Mouse (Mus musculus): ENCODE data around the gene Tfip11. TPM values are rescaled to one million over a fixed set of nuclear protein-coding genes. Genes with fewer than 3 reads are reported as not detected.

Gene Tfip11
- polyA plus RNA-seq, 1 experiment from 2014 or later: 19.8 TPM

DNA sequence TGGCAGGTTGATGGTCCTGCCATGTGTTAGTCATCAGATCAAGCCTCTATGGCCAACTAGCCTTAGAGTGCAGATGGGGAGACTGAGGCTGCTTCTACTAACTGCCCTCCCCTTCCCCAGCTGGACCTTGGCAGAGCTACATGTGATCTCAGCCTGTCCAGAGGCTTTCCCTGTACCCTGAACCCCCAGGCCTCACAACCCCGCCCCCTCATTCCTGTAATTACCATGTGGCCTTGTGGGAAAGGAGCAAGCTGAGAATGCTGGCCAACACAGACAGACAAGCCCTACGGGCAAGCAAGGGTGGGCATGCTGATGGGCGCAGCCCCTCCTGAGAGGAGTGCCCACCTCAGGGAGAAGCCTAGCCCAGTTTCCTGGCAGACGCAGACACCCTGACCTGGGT, 31.5 kb upstream of the Tfip11 start:
- no peak for TF ChIP-seq CTCF (IDR thresholded peaks at IDR 0.05; ENCODE audit: low read depth)
- peaks cover 21% of the 10 kb centered on the region for H3K4me1 ChIP-seq (replicated peaks; ENCODE audit: insufficient read depth, low read length)
- ATAC-seq (replicated peaks; ENCODE audit: low FRiP score, low read depth) (no peak), DNase-seq (ENCODE audit: low spot score) (no peak)
- H3K27me3 ChIP-seq (ENCODE audit: insufficient read depth, low read length): no peaks in the 10 kb centered on the region
- 68% methylated on average over 4 of the region's 4 CpGs for WGBS
- no peak overlapping the region for H3K9ac ChIP-seq (ENCODE audit: low read depth, low read length)
- H3K4me3 ChIP-seq (replicated peaks; ENCODE audit: low read depth, low read length): no peak overlapping the region
- H3K27ac ChIP-seq: no peak overlapping the region
- H3K4me2 ChIP-seq (ENCODE audit: low read length): no peak overlapping the region
- H3K9me3 ChIP-seq (replicated peaks; ENCODE audit: low read length): no peaks in the 10 kb centered on the region
- H3K36me3 ChIP-seq (ENCODE audit: insufficient read depth, low read length): no peaks in the 10 kb centered on the region

DNA sequence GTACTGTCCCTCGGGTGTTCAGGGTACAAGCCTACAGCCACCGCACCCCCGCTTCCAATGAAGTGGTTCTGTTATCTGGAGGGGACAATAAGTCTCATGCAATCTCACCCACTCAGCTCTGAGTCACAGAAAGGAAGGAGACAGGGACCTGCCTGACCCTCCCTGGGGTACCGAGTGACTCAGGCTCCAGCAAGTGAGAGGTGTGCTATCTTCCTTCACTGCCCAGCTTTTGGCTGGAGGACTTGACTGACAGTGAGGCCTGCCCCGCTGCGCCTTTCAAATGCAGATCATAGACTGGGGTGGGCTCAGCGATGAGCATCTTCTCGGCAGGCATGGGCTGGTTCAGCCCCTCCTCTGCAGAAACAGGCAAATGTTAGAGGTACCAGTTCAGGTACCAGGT, 31.0 kb upstream of the Tfip11 start:
- ATAC-seq (replicated peaks; ENCODE audit: low FRiP score, low read depth): no peak
- Histone ChIP-seq H3K4me2 (ENCODE audit: low read length) (no peak overlapping the region), H3K27ac (no peak overlapping the region), H3K9ac (ENCODE audit: low read depth, low read length) (no peak overlapping the region), H3K36me3 (ENCODE audit: insufficient read depth, low read length) (no peaks in the 10 kb centered on the region), H3K27me3 (ENCODE audit: insufficient read depth, low read length) (no peaks in the 10 kb centered on the region), H3K4me1 (replicated peaks; ENCODE audit: insufficient read depth, low read length) (peaks cover 21% of the 10 kb centered on the region), H3K4me3 (replicated peaks; ENCODE audit: low read depth, low read length) (no peak overlapping the region), H3K9me3 (replicated peaks; ENCODE audit: low read length) (no peaks in the 10 kb centered on the region)
- DNase-seq (ENCODE audit: low spot score): no peak
- TF ChIP-seq CTCF (IDR thresholded peaks at IDR 0.05; ENCODE audit: low read depth): no peak
- 55% methylated on average over 8 of the region's 8 CpGs for WGBS

GRCm38 (mm10) chr5:112295564-112295963, 30.6 kb upstream of the Tfip11 start:
- Histone ChIP-seq H3K4me1 (replicated peaks; ENCODE audit: insufficient read depth, low read length) (peaks cover 21% of the 10 kb centered on the region), H3K9ac (ENCODE audit: low read depth, low read length) (no peak overlapping the region), H3K27ac (no peak overlapping the region), H3K4me3 (replicated peaks; ENCODE audit: low read depth, low read length) (no peak overlapping the region), H3K4me2 (ENCODE audit: low read length) (no peak overlapping the region), H3K27me3 (ENCODE audit: insufficient read depth, low read length) (no peaks in the 10 kb centered on the region), H3K9me3 (replicated peaks; ENCODE audit: low read length) (no peaks in the 10 kb centered on the region), H3K36me3 (ENCODE audit: insufficient read depth, low read length) (no peaks in the 10 kb centered on the region)
- WGBS: 72% methylated on average over 8 of the region's 8 CpGs
- ATAC-seq (replicated peaks; ENCODE audit: low FRiP score, low read depth) (no peak), DNase-seq (ENCODE audit: low spot score) (no peak)
- no peak for TF ChIP-seq CTCF (IDR thresholded peaks at IDR 0.05; ENCODE audit: low read depth)

- no peak for DNase-seq (ENCODE audit: low spot score)
- TF ChIP-seq CTCF (IDR thresholded peaks at IDR 0.05; ENCODE audit: low read depth): no peak
- no peak for ATAC-seq (replicated peaks; ENCODE audit: low FRiP score, low read depth)
- no peaks in the 10 kb centered on the region for H3K27me3 ChIP-seq (ENCODE audit: insufficient read depth, low read length)
- H3K4me3 ChIP-seq (replicated peaks; ENCODE audit: low read depth, low read length): no peak overlapping the region
- H3K9ac ChIP-seq (ENCODE audit: low read depth, low read length): no peak overlapping the region
- 57% methylated on average over 6 of the region's 6 CpGs for WGBS
- H3K4me2 ChIP-seq (ENCODE audit: low read length): no peak overlapping the region
- H3K4me1 ChIP-seq (replicated peaks; ENCODE audit: insufficient read depth, low read length): peaks cover 18% of the 10 kb centered on the region
- no peaks in the 10 kb centered on the region for H3K9me3 ChIP-seq (replicated peaks; ENCODE audit: low read length)
- H3K36me3 ChIP-seq (ENCODE audit: insufficient read depth, low read length): no peaks in the 10 kb centered on the region
- H3K27ac ChIP-seq: peak overlapping the region; percentile 13; the same call in 1 of the 2 replicates
Measured at GRCm38 (mm10) chr5:112296404-112297181, 29.6 kb upstream of the Tfip11 start.

DNA sequence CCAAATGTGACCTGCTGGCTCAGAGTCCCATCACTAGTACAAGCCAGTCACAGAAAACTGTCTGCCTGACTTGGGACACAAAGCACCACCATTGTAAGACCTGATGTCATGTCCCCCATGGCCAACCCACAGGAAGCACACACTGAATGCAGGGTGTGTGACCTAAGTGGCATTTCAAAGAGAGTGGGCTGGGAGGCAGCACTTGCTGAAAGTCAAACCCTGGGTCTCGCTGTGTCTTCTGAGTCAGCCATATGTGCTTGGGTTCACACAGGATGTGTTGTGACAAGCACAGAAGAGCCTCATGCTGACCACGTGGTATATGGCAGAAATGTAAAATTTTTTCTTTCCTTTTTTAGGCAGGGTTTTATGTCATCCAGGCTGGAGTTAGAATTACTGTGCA, 28.9 kb upstream of the Tfip11 start:
- H3K4me2 ChIP-seq (ENCODE audit: low read length): no peak overlapping the region
- H3K4me3 ChIP-seq (replicated peaks; ENCODE audit: low read depth, low read length): no peak overlapping the region
- H3K9me3 ChIP-seq (replicated peaks; ENCODE audit: low read length): no peaks in the 10 kb centered on the region
- peaks cover 13% of the 10 kb centered on the region for H3K4me1 ChIP-seq (replicated peaks; ENCODE audit: insufficient read depth, low read length)
- H3K36me3 ChIP-seq (ENCODE audit: insufficient read depth, low read length): no peaks in the 10 kb centered on the region
- DNase-seq (ENCODE audit: low spot score) (no peak), ATAC-seq (replicated peaks; ENCODE audit: low FRiP score, low read depth) (no peak)
- no peak for TF ChIP-seq CTCF (IDR thresholded peaks at IDR 0.05; ENCODE audit: low read depth)
- 62% methylated on average over 2 of the region's 2 CpGs for whole genome bisulfite sequencing
- no peaks in the 10 kb centered on the region for H3K27me3 ChIP-seq (ENCODE audit: insufficient read depth, low read length)
- peak overlapping the region; percentile 13; the same call in 1 of the 2 replicates for H3K27ac ChIP-seq
- no peak overlapping the region for H3K9ac ChIP-seq (ENCODE audit: low read depth, low read length)

GRCm38 (mm10) chr5:112298226-112298988, 27.8 kb upstream of the Tfip11 start:
- Histone ChIP-seq H3K36me3 (ENCODE audit: insufficient read depth, low read length) (no peaks in the 10 kb centered on the region), H3K4me1 (replicated peaks; ENCODE audit: insufficient read depth, low read length) (peaks cover 11% of the 10 kb centered on the region; the same call in 1 of the 2 replicates), H3K9ac (ENCODE audit: low read depth, low read length) (no peak overlapping the region), H3K27me3 (ENCODE audit: insufficient read depth, low read length) (no peaks in the 10 kb centered on the region), H3K27ac (peak overlapping the region; percentile 28; the same call in 1 of the 2 replicates), H3K4me2 (ENCODE audit: low read length) (no peak overlapping the region), H3K9me3 (replicated peaks; ENCODE audit: low read length) (no peaks in the 10 kb centered on the region), H3K4me3 (replicated peaks; ENCODE audit: low read depth, low read length) (no peak overlapping the region)
- peak; percentile 54 for DNase-seq (ENCODE audit: low spot score)
- no peak for TF ChIP-seq CTCF (IDR thresholded peaks at IDR 0.05; ENCODE audit: low read depth)
- WGBS: 69% methylated on average over 12 of the region's 12 CpGs
- ATAC-seq (replicated peaks; ENCODE audit: low FRiP score, low read depth): peak; percentile 62; the same call in 1 of the 2 replicates
